Mouse (Mus musculus) liver, embryonic 15.5 days (tissue): ENCODE results near the gene C1qtnf5. TPM values are rescaled to one million over a fixed set of nuclear protein-coding genes. Genes with fewer than 3 reads are reported as not detected.

ENCODE experiments used
- ATAC-seq: fragments of 200-750 bp; cut with Nextera tagmentation; 2 replicates; pipeline ENCODE4 v1.8.0; 2017; ENCODE audit warnings: moderate number of reproducible peaks, mild to moderate bottlenecking, moderate library complexity; ENCODE audit not compliant: insufficient read depth
- H3K27ac ChIP-seq: fragments of 300-500 bp; sonication (generic); replicated peaks from 2 replicates; pipeline ENCODE4 v1.5.1; 2015; ENCODE audit warnings: mild to moderate bottlenecking, inconsistent platforms
- H3K27me3 ChIP-seq: fragments of 300-500 bp; sonication (generic); 2 replicates; pipeline ENCODE4 v1.6.1; 2015; ENCODE audit warnings: mild to moderate bottlenecking, inconsistent platforms
- H3K36me3 ChIP-seq: fragments of 300-500 bp; sonication (generic); replicated peaks from 2 replicates; pipeline ENCODE4 v1.6.1; 2015; ENCODE audit warnings: moderate library complexity, mild to moderate bottlenecking, inconsistent platforms
- H3K4me1 ChIP-seq: fragments of 300-500 bp; sonication (generic); replicated peaks from 2 replicates; pipeline ENCODE4 v1.6.1; 2015; ENCODE audit warnings: inconsistent platforms
- H3K4me2 ChIP-seq: fragments of 300-500 bp; sonication (generic); 2 replicates; pipeline ENCODE4 v1.6.1; 2015; ENCODE audit warnings: moderate library complexity, mild to moderate bottlenecking, inconsistent platforms
- H3K4me3 ChIP-seq: fragments of 300-500 bp; sonication (generic); replicated peaks from 2 replicates; pipeline ENCODE4 v1.5.1; 2015; ENCODE audit warnings: mild to moderate bottlenecking, inconsistent platforms
- H3K9ac ChIP-seq: fragments of 300-500 bp; sonication (generic); 2 replicates; pipeline ENCODE4 v1.6.1; 2015; ENCODE audit warnings: moderate library complexity, mild to moderate bottlenecking, inconsistent platforms
- H3K9me3 ChIP-seq: fragments of 300-500 bp; sonication (generic); replicated peaks from 2 replicates; pipeline ENCODE4 v1.6.1; 2016; ENCODE audit warnings: inconsistent platforms
- WGBS: fragments of 180-500 bp; shearing (Covaris S2); methylation state at CpG from one replicate; pipeline ENCODE4 v1.1.7; 2015; ENCODE audit warnings: mixed read lengths; ENCODE audit not compliant: insufficient replicate concordance; 5-methylcytosine and 5-hydroxymethylcytosine counted together
- polyA plus RNA-seq: library from polyadenylated mRNA; unstranded; fragments of >200 nt; fragmentation: Nextera tagmentation; extraction: Ambion mirVana; gene quantifications from 2 replicates; pipeline ENCODE4 v1.2.1, GENCODE M21; 2015

The C1qtnf5 gene
- polyA plus RNA-seq, 1 experiment from 2014 or later: 0.29 TPM

DNA sequence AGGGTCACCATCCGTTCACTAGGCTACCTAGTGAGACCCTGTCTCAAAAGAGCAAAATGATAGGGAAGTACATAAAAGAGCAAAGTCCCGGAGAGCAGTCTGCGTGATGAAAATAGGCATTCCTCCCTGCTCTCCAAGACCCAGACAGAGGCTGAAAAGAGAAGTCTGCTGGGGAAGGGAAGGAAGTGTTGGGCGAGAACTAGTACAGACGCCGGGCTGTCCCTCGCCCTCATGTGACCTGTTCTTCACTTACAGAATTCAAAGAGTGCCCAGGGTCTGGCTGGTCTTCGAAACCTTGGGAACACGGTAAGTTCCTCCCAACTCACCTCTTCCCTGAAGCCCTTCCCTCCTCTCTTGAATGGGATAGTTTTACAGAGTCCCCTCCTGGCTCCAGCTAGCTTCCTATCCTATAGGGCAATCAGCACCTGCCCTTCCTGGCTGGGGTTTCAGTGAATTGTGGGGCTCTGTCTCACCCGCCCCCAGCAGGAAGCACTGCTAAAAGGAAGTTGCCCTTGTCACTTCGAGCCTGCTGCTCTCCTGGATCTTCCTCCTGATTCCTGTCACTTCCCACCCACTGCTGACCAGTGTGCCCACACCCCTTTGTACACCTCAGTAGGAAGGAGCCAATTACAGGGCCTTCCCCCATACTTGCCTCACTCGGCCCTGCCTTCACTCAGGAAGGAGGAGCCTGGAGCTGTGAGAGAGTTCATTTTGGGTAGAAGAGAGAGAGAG lies 18.0 kb upstream of the C1qtnf5 start:
- 19% methylated on average over 12 of the region's 12 CpGs for WGBS
- peak overlapping the region; percentile 38 for H3K4me2 ChIP-seq
- no peak overlapping the region for H3K4me3 ChIP-seq
- H3K9me3 ChIP-seq: no peaks in the 10 kb centered on the region
- peaks cover 49% of the 10 kb centered on the region for H3K27me3 ChIP-seq
- no peak overlapping the region for H3K9ac ChIP-seq
- no peak for ATAC-seq
- H3K36me3 ChIP-seq: 0 out of 2 replicates have a peak, but pooled peaks cover 4% of the 10 kb centered on the region
- H3K27ac ChIP-seq: peak overlapping the region; percentile 49; the same call in 1 of the 2 replicates
- H3K4me1 ChIP-seq: peaks cover 44% of the 10 kb centered on the region

GRCm38 (mm10) chr9:44093612-44094503 lies 13.2 kb upstream of the C1qtnf5 start:
- Histone ChIP-seq H3K4me2 (no peak overlapping the region), H3K4me3 (no peak overlapping the region)

DNA sequence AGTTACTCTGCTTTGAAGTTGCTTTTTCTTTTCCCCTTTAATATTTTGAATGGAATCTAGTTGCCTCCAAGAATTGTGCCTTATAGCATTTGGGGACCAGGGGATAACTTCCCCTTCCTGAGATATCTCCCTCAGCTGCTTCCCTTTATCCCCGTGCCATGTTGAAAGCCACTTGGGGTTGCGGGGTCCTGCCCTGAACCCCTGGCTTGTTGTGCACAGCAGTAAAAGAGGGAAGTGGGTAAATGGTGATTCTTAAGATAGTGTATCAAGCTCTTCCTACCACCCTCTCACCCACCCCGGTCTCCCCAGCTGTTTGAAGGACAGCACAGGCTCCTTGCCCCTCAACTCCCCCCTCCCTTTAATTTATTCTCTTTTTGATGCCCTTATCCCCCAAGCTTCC lies 12.3 kb upstream of the C1qtnf5 start:
- no peak overlapping the region for H3K4me3 ChIP-seq
- no peak for ATAC-seq
- WGBS: 23% methylated on average over 3 of the region's 3 CpGs
- H3K4me2 ChIP-seq: no peak overlapping the region
- H3K27ac ChIP-seq: no peak overlapping the region
- peaks cover 16% of the 10 kb centered on the region for H3K4me1 ChIP-seq
- 0 out of 2 replicates have a peak, but pooled peaks cover 4% of the 10 kb centered on the region for H3K36me3 ChIP-seq
- H3K9ac ChIP-seq: no peak overlapping the region
- H3K27me3 ChIP-seq: no peaks in the 10 kb centered on the region
- no peaks in the 10 kb centered on the region for H3K9me3 ChIP-seq

More at GRCm38 (mm10) chr9:44093612-44094503, 13.2 kb upstream of the C1qtnf5 start:
- Histone ChIP-seq H3K27ac (no peak overlapping the region), H3K9ac (no peak overlapping the region), H3K4me1 (peaks cover 24% of the 10 kb centered on the region), H3K27me3 (0 out of 2 replicates have a peak, but pooled peaks cover 4% of the 10 kb centered on the region), H3K36me3 (0 out of 2 replicates have a peak, but pooled peaks cover 4% of the 10 kb centered on the region), H3K9me3 (no peaks in the 10 kb centered on the region)
- no peak for ATAC-seq
- 47% methylated on average over 24 of the region's 24 CpGs for whole genome bisulfite sequencing

DNA sequence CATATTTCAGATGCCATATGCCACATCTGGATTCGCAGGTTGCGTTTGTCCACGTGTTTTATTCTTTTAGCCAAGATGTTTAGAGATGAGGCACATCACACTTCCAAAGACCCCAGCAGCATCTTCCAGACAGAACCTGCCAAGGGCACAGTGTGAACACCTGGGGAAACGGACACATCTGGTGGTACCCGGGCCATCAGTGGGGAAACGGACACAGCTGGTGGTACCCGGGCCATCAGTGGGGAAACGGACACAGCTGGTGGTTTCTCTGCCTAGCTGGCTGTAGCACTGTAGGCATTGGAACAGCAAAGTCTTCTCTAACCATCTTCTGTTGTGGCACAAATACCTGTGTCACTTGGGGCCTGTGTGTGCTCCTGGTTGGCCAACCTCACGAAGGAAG lies 11.3 kb upstream of the C1qtnf5 start:
- ATAC-seq: no peak
- no peak overlapping the region for H3K27ac ChIP-seq
- no peak overlapping the region for H3K4me3 ChIP-seq
- 75% methylated on average over 9 of the region's 9 CpGs for WGBS
- no peaks in the 10 kb centered on the region for H3K27me3 ChIP-seq
- no peaks in the 10 kb centered on the region for H3K9me3 ChIP-seq
- H3K4me1 ChIP-seq: peaks cover 12% of the 10 kb centered on the region
- H3K9ac ChIP-seq: no peak overlapping the region
- 0 out of 2 replicates have a peak, but pooled peaks cover 4% of the 10 kb centered on the region for H3K36me3 ChIP-seq
- H3K4me2 ChIP-seq: no peak overlapping the region

DNA sequence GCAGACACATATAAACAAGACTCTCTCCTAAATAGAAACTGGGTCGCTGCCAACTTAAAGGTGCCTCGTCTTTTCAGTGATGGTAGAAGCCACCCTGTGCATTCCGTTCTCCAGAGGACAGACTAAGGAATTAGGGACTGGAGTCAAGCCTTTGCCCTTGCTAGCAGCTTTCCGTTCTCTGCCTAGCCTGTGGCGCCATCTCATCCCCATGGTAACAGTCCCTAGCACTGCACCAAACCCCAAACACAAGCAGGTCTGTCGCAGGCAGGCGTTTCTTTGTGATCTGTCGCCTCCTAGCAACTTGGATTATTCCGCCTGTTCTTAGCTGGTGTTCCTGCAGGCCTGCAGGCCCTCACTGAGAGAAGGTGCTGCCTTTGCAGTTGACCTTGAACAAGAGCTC lies 10.5 kb upstream of the C1qtnf5 start:
- H3K4me2 ChIP-seq: no peak overlapping the region
- ATAC-seq: no peak
- no peak overlapping the region for H3K4me3 ChIP-seq
- no peaks in the 10 kb centered on the region for H3K27me3 ChIP-seq
- H3K9me3 ChIP-seq: no peaks in the 10 kb centered on the region
- H3K4me1 ChIP-seq: peaks cover 12% of the 10 kb centered on the region
- WGBS: 64% methylated on average over 9 of the region's 9 CpGs
- 0 out of 2 replicates have a peak, but pooled peaks cover 4% of the 10 kb centered on the region for H3K36me3 ChIP-seq
- no peak overlapping the region for H3K27ac ChIP-seq
- no peak overlapping the region for H3K9ac ChIP-seq

DNA sequence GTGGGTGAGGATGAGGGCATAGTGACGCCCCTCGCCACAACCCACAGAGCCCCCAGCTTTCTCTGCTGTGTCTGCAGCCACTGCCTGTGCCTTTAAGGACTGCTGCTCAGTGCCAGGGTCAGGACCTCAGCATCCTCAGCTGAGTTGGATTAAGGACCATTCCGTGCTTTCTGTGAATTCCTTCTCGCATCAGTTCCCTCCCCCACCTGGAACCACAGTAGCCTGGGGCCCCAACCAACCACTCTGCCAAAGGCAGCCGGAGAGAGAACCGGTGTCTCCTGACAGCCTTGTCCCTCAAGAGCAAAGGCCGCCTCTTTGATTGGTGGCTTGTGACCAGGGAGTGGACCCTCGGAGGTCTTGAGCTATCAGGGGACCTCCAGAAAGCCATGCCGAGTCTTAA lies 5.6 kb upstream of the C1qtnf5 start, which contains the start of gene Mfrp:
Gene Mfrp (plus strand): TSS at position 240 of the 400 bp plus-strand sequence.
- Histone ChIP-seq H3K4me1 (peaks cover 7% of the 10 kb centered on the region; the same call in 1 of the 2 replicates), H3K4me3 (no peak within 1 kb of the TSS), H3K36me3 (peaks cover 18% of the 10 kb centered on the region; the same call in 1 of the 2 replicates), H3K27ac (no peak within 1 kb of the TSS), H3K9me3 (no peaks in the 10 kb centered on the region), H3K9ac (no peak within 1 kb of the TSS), H3K27me3 (no peaks in the 10 kb centered on the region), H3K4me2 (no peak within 1 kb of the TSS)
- no peak for ATAC-seq
- WGBS: 79% methylated on average over 9 of the region's 9 CpGs

DNA sequence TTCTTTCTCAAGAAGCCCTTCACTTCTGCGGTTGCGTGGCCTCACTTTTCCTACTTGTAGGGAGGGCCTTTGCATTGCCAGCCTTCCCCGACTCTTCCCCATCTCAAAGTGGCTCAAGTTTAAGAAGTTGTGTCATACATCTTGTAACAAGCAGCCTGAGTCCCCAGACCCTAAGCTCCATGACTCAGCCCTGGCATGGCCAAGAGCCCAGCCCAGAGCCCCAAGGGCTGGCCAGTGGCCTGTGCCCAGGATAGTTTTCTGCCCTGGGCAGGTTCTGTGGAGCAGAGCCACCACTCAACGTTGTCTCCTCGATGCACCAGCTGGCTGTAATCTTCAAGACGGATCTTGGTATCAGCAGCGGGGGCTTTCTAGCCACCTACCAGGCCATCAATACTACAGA lies 2.2 kb upstream of the C1qtnf5 start:
- Histone ChIP-seq H3K27me3 (no peaks in the 10 kb centered on the region), H3K9ac (no peak overlapping the region), H3K4me2 (no peak overlapping the region), H3K9me3 (no peaks in the 10 kb centered on the region), H3K27ac (no peak overlapping the region), H3K36me3 (peaks cover 46% of the 10 kb centered on the region), H3K4me1 (peaks cover 39% of the 10 kb centered on the region), H3K4me3 (no peak overlapping the region)
- 75% methylated on average over 7 of the region's 7 CpGs for WGBS
- ATAC-seq: no peak

DNA sequence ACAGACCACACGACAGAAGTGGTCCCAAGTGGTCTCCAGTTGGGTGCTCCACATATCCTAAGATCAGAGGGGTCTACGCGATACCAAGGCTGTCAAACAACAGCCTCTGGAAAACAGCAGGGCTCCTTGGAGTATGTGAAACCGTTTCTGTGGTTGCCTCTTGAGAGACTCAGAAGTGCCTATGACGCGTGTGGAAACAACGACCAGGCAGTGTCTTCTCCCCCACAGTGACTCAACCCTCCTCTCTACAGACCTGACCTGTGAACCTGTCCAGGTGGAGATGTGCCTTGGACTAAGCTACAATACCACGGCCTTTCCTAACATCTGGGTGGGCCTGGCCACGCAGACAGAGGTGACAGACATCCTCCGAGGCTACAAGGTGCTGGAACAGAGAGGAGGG lies 1.3 kb upstream of the C1qtnf5 start:
- WGBS: 83% methylated on average over 10 of the region's 10 CpGs
- Histone ChIP-seq H3K27ac (no peak overlapping the region), H3K4me1 (peaks cover 48% of the 10 kb centered on the region), H3K4me3 (no peak overlapping the region), H3K36me3 (peaks cover 54% of the 10 kb centered on the region), H3K9me3 (no peaks in the 10 kb centered on the region), H3K4me2 (no peak overlapping the region), H3K27me3 (no peaks in the 10 kb centered on the region), H3K9ac (no peak overlapping the region)
- no peak for ATAC-seq

DNA sequence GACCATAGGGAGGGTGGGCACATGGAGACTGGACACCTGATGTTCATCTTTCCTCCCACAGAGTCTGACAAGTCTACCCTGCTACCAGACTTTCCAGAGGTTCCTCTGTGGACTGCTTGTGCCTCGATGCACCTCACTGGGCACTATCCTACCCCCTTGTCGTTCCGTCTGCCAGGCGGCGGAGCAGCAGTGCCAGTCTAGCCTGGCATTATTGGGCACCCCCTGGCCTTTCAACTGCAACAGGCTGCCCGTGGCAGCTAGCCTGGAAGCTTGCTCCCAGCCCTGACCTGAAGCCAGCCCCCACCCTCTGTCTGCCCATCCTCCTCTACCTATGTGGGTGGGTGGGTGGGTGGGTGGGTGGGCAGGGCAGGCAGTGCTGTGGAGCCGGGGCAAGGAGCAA lies 863 bp upstream of the C1qtnf5 start:
- Histone ChIP-seq H3K9me3 (no peaks in the 10 kb centered on the region), H3K9ac (no peak overlapping the region), H3K4me2 (no peak overlapping the region), H3K27ac (no peak overlapping the region), H3K36me3 (peaks cover 54% of the 10 kb centered on the region), H3K27me3 (no peaks in the 10 kb centered on the region), H3K4me3 (no peak overlapping the region), H3K4me1 (peaks cover 49% of the 10 kb centered on the region)
- WGBS: 91% methylated on average over 7 of the region's 7 CpGs
- ATAC-seq: no peak

DNA sequence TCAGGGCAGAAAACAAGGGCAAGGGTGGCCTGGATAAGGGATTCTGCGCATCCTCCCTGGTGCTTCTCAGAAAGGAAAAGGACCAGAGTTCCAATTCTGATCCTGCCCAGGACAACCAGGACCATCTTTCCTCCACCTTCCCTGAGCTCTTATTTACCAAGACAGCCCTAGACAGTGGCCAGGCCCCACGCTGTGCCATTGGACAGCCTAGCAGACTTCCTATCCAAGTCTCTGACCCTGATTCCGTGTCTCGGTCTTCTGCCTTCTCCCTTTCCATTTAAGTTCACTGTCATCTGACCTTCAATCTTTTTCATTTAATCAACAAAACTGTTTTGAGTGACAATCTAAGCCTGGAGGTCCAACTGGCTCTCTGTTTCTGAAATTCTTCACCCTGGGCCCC lies 449 bp upstream of the C1qtnf5 start:
- Histone ChIP-seq H3K9ac (no peak overlapping the region), H3K9me3 (no peaks in the 10 kb centered on the region), H3K36me3 (peaks cover 54% of the 10 kb centered on the region), H3K27ac (no peak overlapping the region), H3K4me3 (no peak overlapping the region), H3K4me2 (no peak overlapping the region), H3K27me3 (no peaks in the 10 kb centered on the region), H3K4me1 (peaks cover 49% of the 10 kb centered on the region)
- ATAC-seq: no peak
- 75% methylated on average over 4 of the region's 4 CpGs for WGBS

- H3K27me3 ChIP-seq: no peaks in the 10 kb centered on the region
- H3K9ac ChIP-seq: no peak overlapping the region
- H3K27ac ChIP-seq: no peak overlapping the region; the same call in 1 of the 2 replicates
- H3K4me2 ChIP-seq: no peak overlapping the region
- no peaks in the 10 kb centered on the region for H3K9me3 ChIP-seq
- WGBS: 69% methylated on average over 25 of the region's 25 CpGs
- ATAC-seq: no peak
- peaks cover 54% of the 10 kb centered on the region for H3K36me3 ChIP-seq
- peaks cover 52% of the 10 kb centered on the region for H3K4me1 ChIP-seq
- H3K4me3 ChIP-seq: no peak overlapping the region
These were observed 623 bp downstream of the C1qtnf5 start for GRCm38 (mm10) chr9:44107557-44108179.
